ENCODE assay signal across 8 mouse cellular contexts in the genomic region with DNA sequence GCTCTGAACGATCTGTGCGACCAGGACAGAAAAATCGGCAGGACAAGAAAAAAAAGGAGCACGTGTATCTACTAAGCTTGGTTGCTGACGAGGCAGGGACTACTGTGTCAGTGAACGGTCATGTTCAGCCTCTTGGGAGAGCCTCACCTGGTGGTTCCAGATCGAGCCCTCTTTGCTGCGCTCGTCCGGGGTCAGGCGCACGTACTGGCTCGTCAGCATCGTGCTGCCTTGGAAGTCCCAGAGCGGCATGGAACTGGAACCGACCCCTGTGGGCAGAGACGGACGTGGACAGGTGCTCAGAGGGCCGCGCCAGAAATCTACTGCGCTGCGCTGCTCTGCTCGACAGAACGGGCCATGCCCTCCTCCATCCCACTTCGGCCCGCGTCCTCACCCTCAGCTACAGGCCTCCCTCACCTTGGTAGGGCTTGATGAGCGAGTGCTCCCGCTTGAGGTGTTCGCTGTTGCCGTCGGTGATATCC. TPM values are rescaled to one million over a fixed set of nuclear protein-coding genes. Genes with fewer than 3 reads are reported as not detected.
A peak's percentile ranks its signal among the peaks of the same experiment; 100 is the strongest.
DNase-seq lines count a peak whose midpoint lies in the region; ATAC-seq and TF ChIP-seq lines count a peak whose summit lies in the region.

No protein-coding gene starts in this region.

- no peak for TF ChIP-seq EP300 in CH12.LX (IDR thresholded peaks at IDR 0.05; ENCODE audit: low read length)

- TF ChIP-seq CTCF in CH12.LX (conservative IDR thresholded peaks at IDR 0.05 in 1 of 2, IDR thresholded peaks at IDR 0.05 in 1 of 2; ENCODE audit: low read depth in 2 of 2, low read length in 2 of 2), result no peak

- peaks cover 36% of the 10 kb centered on the region for H3K36me3 ChIP-seq in heart, embryonic 14.5 days (ENCODE audit: control insufficient read depth, insufficient read depth, low read length)
- peaks cover 25 to 40% of the 10 kb centered on the region in 2 experiments for H3K36me3 ChIP-seq in CH12.LX (replicated peaks in 1 of 2; ENCODE audit: control insufficient read depth in 1 of 2, insufficient read depth in 1 of 2, low read length in 1 of 2)
- H3K36me3 ChIP-seq in hindbrain, embryonic 13.5 days, result peaks cover 35% of the 10 kb centered on the region

- in situ Hi-C loops in CH12.LX (cut with MboI; ENCODE audit: low pct_ligation_motif_present, low pct_unique_long_range_greater_than_20kb, low sequenced_read_pairs), result no loop called here

- peak; percentile 7; the same call in 1 of the 2 replicates for ATAC-seq in heart, embryonic 14.5 days (ENCODE audit: insufficient number of reproducible peaks, insufficient read depth, low FRiP score, low read depth)
- ATAC-seq in common myeloid progenitor, adult 5-6 weeks (replicated peaks; ENCODE audit: low read depth, poor library complexity, severe bottlenecking), result peak; percentile 15
- peak; percentile 65 for ATAC-seq in hindbrain, embryonic 13.5 days (ENCODE audit: low FRiP score)
- peak; percentile 14 for ATAC-seq in megakaryocyte progenitor cell, adult 5-6 weeks (replicated peaks; ENCODE audit: poor library complexity)

- peak overlapping the region; percentile 82 to 95 for H3K27ac ChIP-seq in heart, embryonic 14.5 days (replicated peaks in 1 of 2; ENCODE audit: control insufficient read depth in 1 of 2, insufficient read depth in 1 of 2, low read depth in 2 of 2, low read length in 2 of 2)
- H3K27ac ChIP-seq in CH12.LX (ENCODE audit: insufficient read depth, low read depth), result peak overlapping the region; percentile 51
- peak overlapping the region; percentile 90 for H3K27ac ChIP-seq in hindbrain, embryonic 13.5 days

- no peaks in the 10 kb centered on the region for H3K9me3 ChIP-seq in heart, embryonic 14.5 days (ENCODE audit: control insufficient read depth, low read length)
- H3K9me3 ChIP-seq in CH12.LX (replicated peaks; ENCODE audit: low read length), result no peaks in the 10 kb centered on the region
- H3K9me3 ChIP-seq in hindbrain, embryonic 13.5 days, result no peaks in the 10 kb centered on the region

- TF ChIP-seq RAD21 in CH12.LX (IDR thresholded peaks at IDR 0.05; ENCODE audit: low read depth, low read length), result no peak

- no peak for DNase-seq in heart, postnatal 4 days
- no peak for DNase-seq in CH12.LX (ENCODE audit: extremely low read depth)
- DNase-seq in retina, embryonic 14.5 days (ENCODE audit: low spot score), result no peak
- no peak for DNase-seq in spleen, postnatal 14 days (ENCODE audit: low spot score in 2 of 2)

- H3K4me2 ChIP-seq in heart, embryonic 14.5 days (ENCODE audit: low read length), result peak overlapping the region; percentile 89
- H3K4me2 ChIP-seq in CH12.LX (ENCODE audit: insufficient read depth, low read depth, poor library complexity, severe bottlenecking), result peak overlapping the region; percentile 84
- peak overlapping the region; percentile 96 for H3K4me2 ChIP-seq in hindbrain, embryonic 13.5 days

- H3K4me3 ChIP-seq in heart, embryonic 14.5 days (ENCODE audit: control insufficient read depth in 1 of 2, insufficient read depth in 1 of 2, low read depth in 1 of 2, low read length in 2 of 2), result peak overlapping the region; percentile 90 to 95
- H3K4me3 ChIP-seq in CH12.LX (replicated peaks in 1 of 3; ENCODE audit: low read depth in 2 of 3, low read length in 2 of 3, poor library complexity in 1 of 3), result peak overlapping the region; percentile 92 to 100 (median 93)
- H3K4me3 ChIP-seq in hindbrain, embryonic 13.5 days, result peak overlapping the region; percentile 94

- H3K9ac ChIP-seq in heart, embryonic 14.5 days (ENCODE audit: low read length), result peak overlapping the region; percentile 94
- H3K9ac ChIP-seq in CH12.LX (ENCODE audit: insufficient read depth, low read depth), result peak overlapping the region; percentile 93
- H3K9ac ChIP-seq in hindbrain, embryonic 13.5 days, result peak overlapping the region; percentile 93

- H3K27me3 ChIP-seq in heart, embryonic 14.5 days (ENCODE audit: control insufficient read depth, insufficient read depth, low read length), result no peaks in the 10 kb centered on the region
- no peaks in the 10 kb centered on the region for H3K27me3 ChIP-seq in CH12.LX (replicated peaks)
- H3K27me3 ChIP-seq in hindbrain, embryonic 13.5 days, result peaks cover 11% of the 10 kb centered on the region

- peaks cover 3 to 13% of the 10 kb centered on the region in 2 experiments for H3K4me1 ChIP-seq in heart, embryonic 14.5 days (ENCODE audit: control insufficient read depth in 2 of 2, insufficient read depth in 2 of 2, low read length in 2 of 2)
- H3K4me1 ChIP-seq in CH12.LX (ENCODE audit: control insufficient read depth in 1 of 2, insufficient read depth in 2 of 2), result peaks cover 8 to 47% of the 10 kb centered on the region in 2 experiments
- H3K4me1 ChIP-seq in hindbrain, embryonic 13.5 days (replicated peaks), result peaks cover 39% of the 10 kb centered on the region

- peaks cover 53% of the 10 kb centered on the region for H3K79me2 ChIP-seq in CH12.LX (replicated peaks; ENCODE audit: control insufficient read depth, extremely low read depth, insufficient read depth, poor library complexity, severe bottlenecking)

- dilution Hi-C loops in CH12.LX (cut with MboI; ENCODE audit: extremely low pct_ligation_motif_present, extremely low pct_unique_long_range_greater_than_20kb, low sequenced_read_pairs), result no loop called here

- no peak for TF ChIP-seq POLR2A in CH12.LX (IDR thresholded peaks at IDR 0.05; ENCODE audit: low read depth, low read length)

- WGBS in heart, embryonic 14.5 days, result 2% methylated on average over 32 of the region's 32 CpGs
- WGBS in hindbrain, embryonic 13.5 days, result 1% methylated on average over 32 of the region's 32 CpGs

TF ChIP-seq in CH12.LX, 34 proteins besides CTCF, POLR2A, EP300 and RAD21:
- peak; percentile 73 for TF ChIP-seq MYC (IDR thresholded peaks at IDR 0.05; ENCODE audit: low read depth, low read length)
- peak; percentile 20; the same call in 1 of the 2 replicates for TF ChIP-seq MXI1 (IDR thresholded peaks at IDR 0.05; ENCODE audit: low read depth, low read length)
- TF ChIP-seq MAX (IDR thresholded peaks at IDR 0.05; ENCODE audit: low read length), result peak; percentile 85
- no peak for TF ChIP-seq MAZ (IDR thresholded peaks at IDR 0.05; ENCODE audit: low read depth, low read length)
- TF ChIP-seq CHD1 (IDR thresholded peaks at IDR 0.05; ENCODE audit: low read depth, low read length), result no peak

RNA-seq across cellular contexts. Expression of a gene that starts 0.6 kb away (rescaled TPM):
- 69.5 and 73.6 TPM in 2 replicates for polyA plus RNA-seq in heart, embryonic 14.5 days (2014; fragmentation: Nextera tagmentation; extraction: Ambion mirVana)
- total RNA-seq in heart, postnatal 4 days (2021), result 10 to 100 TPM; 54.1 to 59.3 TPM
- total RNA-seq in CH12.LX (2012; rRNA removed), result 126 and 150 TPM in 2 replicates
- 87.9 and 94.6 TPM in 2 replicates for total RNA-seq in CH12.LX (2014; rRNA removed)
- polyA plus RNA-seq in CH12.LX (2012; ENCODE audit: insufficient read length, low read depth), result 169 and 174 TPM in 2 replicates
- 83.6 and 85.1 TPM in 2 replicates for total RNA-seq in common myeloid progenitor, adult 5-6 weeks (2017)
- 55.2 and 57.1 TPM in 2 replicates for polyA plus RNA-seq in hindbrain, embryonic 13.5 days (2015; fragmentation: Nextera tagmentation; extraction: Ambion mirVana)
- total RNA-seq in megakaryocyte progenitor cell, adult 5-6 weeks (2015), result 86.8 and 102 TPM in 2 replicates
- total RNA-seq in megakaryocyte progenitor cell, adult 5-6 weeks (2017), result 126 and 131 TPM in 2 replicates

RNA-seq across cellular contexts. Expression of a gene that starts 7.5 kb away (rescaled TPM):
- 0.45 and 0.50 TPM in 2 replicates for polyA plus RNA-seq in heart, embryonic 14.5 days (2014; fragmentation: Nextera tagmentation; extraction: Ambion mirVana)
- under 1 TPM in 1 of 2 experiments, not detected in 1; 0.70 TPM for total RNA-seq in heart, postnatal 4 days (2021)
- 7.4 and 8.0 TPM in 2 replicates for total RNA-seq in CH12.LX (2012; rRNA removed)
- total RNA-seq in CH12.LX (2014; rRNA removed), result 6.3 and 7.4 TPM in 2 replicates
- polyA plus RNA-seq in CH12.LX (2012; ENCODE audit: insufficient read length, low read depth), result 6.5 and 7.6 TPM in 2 replicates
- 4.2 and 8.7 TPM in 2 replicates for total RNA-seq in common myeloid progenitor, adult 5-6 weeks (2017)
- 0.21 and 0.29 TPM in 2 replicates for polyA plus RNA-seq in hindbrain, embryonic 13.5 days (2015; fragmentation: Nextera tagmentation; extraction: Ambion mirVana)
- 11.5 and 12.6 TPM in 2 replicates for total RNA-seq in megakaryocyte progenitor cell, adult 5-6 weeks (2015)
- total RNA-seq in megakaryocyte progenitor cell, adult 5-6 weeks (2017), result 9.7 and 17.4 TPM in 2 replicates

RNA-seq across cellular contexts. Expression of a gene that starts 32.4 kb away (rescaled TPM):
- polyA plus RNA-seq in heart, embryonic 14.5 days (2014; fragmentation: Nextera tagmentation; extraction: Ambion mirVana), result 20.4 and 22.3 TPM in 2 replicates
- 10 to 100 TPM; 18.3 to 20.6 TPM for total RNA-seq in heart, postnatal 4 days (2021)
- total RNA-seq in CH12.LX (2012; rRNA removed) (7.3 and 10.0 TPM in 2 replicates), CH12.LX (2014; rRNA removed) (4.1 and 7.0 TPM in 2 replicates)
- 6.9 and 13.5 TPM in 2 replicates for polyA plus RNA-seq in CH12.LX (2012; ENCODE audit: insufficient read length, low read depth)
- total RNA-seq in common myeloid progenitor, adult 5-6 weeks (2017), result 6.2 and 9.0 TPM in 2 replicates
- 12.1 and 12.4 TPM in 2 replicates for polyA plus RNA-seq in hindbrain, embryonic 13.5 days (2015; fragmentation: Nextera tagmentation; extraction: Ambion mirVana)
- total RNA-seq in megakaryocyte progenitor cell, adult 5-6 weeks (2015), result 4.7 and 6.9 TPM in 2 replicates
- 4.7 and 16.3 TPM in 2 replicates for total RNA-seq in megakaryocyte progenitor cell, adult 5-6 weeks (2017)

RNA-seq across cellular contexts. Expression of a gene that starts 36.0 kb away (rescaled TPM):
- polyA plus RNA-seq in heart, embryonic 14.5 days (2014; fragmentation: Nextera tagmentation; extraction: Ambion mirVana), result not detected in 2 replicates
- not detected for total RNA-seq in heart, postnatal 4 days (2021)
- total RNA-seq in CH12.LX (2012; rRNA removed), result not detected in 2 replicates
- not detected in 2 replicates for total RNA-seq in CH12.LX (2014; rRNA removed)
- polyA plus RNA-seq in CH12.LX (2012; ENCODE audit: insufficient read length, low read depth), result not detected in 2 replicates
- total RNA-seq in common myeloid progenitor, adult 5-6 weeks (2017), result not detected in 2 replicates
- polyA plus RNA-seq in hindbrain, embryonic 13.5 days (2015; fragmentation: Nextera tagmentation; extraction: Ambion mirVana), result not detected in 2 replicates
- 0.12 and 0.95 TPM in 2 replicates for total RNA-seq in megakaryocyte progenitor cell, adult 5-6 weeks (2015)
- total RNA-seq in megakaryocyte progenitor cell, adult 5-6 weeks (2017), result 0.08 and 1.1 TPM in 2 replicates

RNA-seq across cellular contexts. Expression of a gene that starts 40.3 kb away (rescaled TPM):
- 73.1 and 78.7 TPM in 2 replicates for polyA plus RNA-seq in heart, embryonic 14.5 days (2014; fragmentation: Nextera tagmentation; extraction: Ambion mirVana)
- 10 to 100 TPM; 39.5 to 39.9 TPM for total RNA-seq in heart, postnatal 4 days (2021)
- total RNA-seq in CH12.LX (2012; rRNA removed) (68.0 and 72.5 TPM in 2 replicates), CH12.LX (2014; rRNA removed) (44.5 and 45.3 TPM in 2 replicates)
- 41.7 and 56.6 TPM in 2 replicates for polyA plus RNA-seq in CH12.LX (2012; ENCODE audit: insufficient read length, low read depth)
- 22.3 and 31.5 TPM in 2 replicates for total RNA-seq in common myeloid progenitor, adult 5-6 weeks (2017)
- polyA plus RNA-seq in hindbrain, embryonic 13.5 days (2015; fragmentation: Nextera tagmentation; extraction: Ambion mirVana), result 95.9 and 102 TPM in 2 replicates
- total RNA-seq in megakaryocyte progenitor cell, adult 5-6 weeks (2015), result 128 and 152 TPM in 2 replicates
- total RNA-seq in megakaryocyte progenitor cell, adult 5-6 weeks (2017), result 25.9 and 34.6 TPM in 2 replicates

Comparison
In these comparisons a context has a peak if more than half of its experiments do, and no peak if none do; other contexts are left out.
1. ATAC-seq: peak in every context shown above with its lines; median percentile 65 in hindbrain, embryonic 13.5 days; 15 in common myeloid progenitor, adult 5-6 weeks; 14 in megakaryocyte progenitor cell, adult 5-6 weeks; 7 in heart, embryonic 14.5 days.